Mouse (Mus musculus): ENCODE results near the gene Gm3285.

DNA sequence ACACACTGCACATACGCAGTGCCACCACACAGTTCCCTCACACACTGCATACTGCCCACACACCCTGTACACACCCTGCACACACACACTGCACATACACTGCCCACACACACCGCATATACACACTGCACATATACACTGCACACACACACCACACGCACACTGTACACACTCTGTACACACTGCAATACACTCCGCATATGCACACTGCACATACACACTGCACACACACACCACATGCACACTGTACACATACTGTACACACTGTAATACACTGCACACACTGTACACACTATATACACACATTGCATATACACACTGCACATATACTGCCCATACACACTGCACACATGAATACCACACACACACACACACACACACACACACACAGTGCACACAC is 43.3 kb upstream of the Gm3285 start:
- TF ChIP-seq CTCF (IDR thresholded peaks at IDR 0.05) (no peak), EP300 (IDR thresholded peaks at IDR 0.05) (no peak)

Data from lung, postnatal 0 days (tissue).